Mouse (Mus musculus) neural tube, embryonic 15.5 days (tissue): ENCODE results near the gene Srbd1. TPM values are rescaled to one million over a fixed set of nuclear protein-coding genes. Genes with fewer than 3 reads are reported as not detected.

ENCODE experiments used
- ATAC-seq: fragments of 200-750 bp; cut with Nextera tagmentation; 2 replicates; pipeline ENCODE4 v1.8.0; 2017; ENCODE audit warnings: mild to moderate bottlenecking, moderate TSS enrichment, moderate library complexity; ENCODE audit not compliant: low FRiP score
- H3K27ac ChIP-seq: fragments of 300-500 bp; sonication (generic); replicated peaks from 2 replicates; pipeline ENCODE4 v1.5.1; 2015; ENCODE audit warnings: mild to moderate bottlenecking, inconsistent platforms
- H3K27me3 ChIP-seq: fragments of 300-500 bp; sonication (generic); replicated peaks from 2 replicates; pipeline ENCODE4 v1.6.1; 2015; ENCODE audit warnings: inconsistent platforms
- H3K36me3 ChIP-seq: fragments of 300-500 bp; sonication (generic); 2 replicates; pipeline ENCODE4 v1.6.1; 2015; ENCODE audit warnings: inconsistent platforms
- H3K4me1 ChIP-seq: fragments of 300-500 bp; sonication (generic); 2 replicates; pipeline ENCODE4 v1.6.1; 2015; ENCODE audit warnings: inconsistent platforms
- H3K4me2 ChIP-seq: fragments of 300-500 bp; sonication (generic); 2 replicates; pipeline ENCODE4 v1.6.1; 2015; ENCODE audit warnings: inconsistent platforms, mild to moderate bottlenecking, moderate library complexity
- H3K4me3 ChIP-seq: fragments of 300-500 bp; sonication (generic); replicated peaks from 2 replicates; pipeline ENCODE4 v1.5.1; 2015; ENCODE audit warnings: mild to moderate bottlenecking, inconsistent platforms
- H3K9ac ChIP-seq: fragments of 300-500 bp; sonication (generic); replicated peaks from 2 replicates; pipeline ENCODE4 v1.6.1; 2015; ENCODE audit warnings: mild to moderate bottlenecking, inconsistent platforms
- H3K9me3 ChIP-seq: fragments of 300-500 bp; sonication (generic); replicated peaks from 2 replicates; pipeline ENCODE4 v1.6.1; 2016; ENCODE audit warnings: inconsistent platforms
- WGBS: fragments of 180-500 bp; shearing (Covaris S2); methylation state at CpG from one replicate; pipeline ENCODE4 v1.1.7; 2015; ENCODE audit warnings: mixed read lengths; 5-methylcytosine and 5-hydroxymethylcytosine counted together
- polyA plus RNA-seq: library from polyadenylated mRNA; unstranded; fragments of >200 nt; fragmentation: Nextera tagmentation; extraction: Ambion mirVana; gene quantifications from 2 replicates; pipeline ENCODE4 v1.2.1, GENCODE M21; 2015

Gene Srbd1
- polyA plus RNA-seq, 1 experiment from 2014 or later: 13.9 TPM

GRCm38 (mm10) chr17:85974591-85974990 lies 170.4 kb downstream of the Srbd1 start:
- H3K4me3 ChIP-seq: no peak overlapping the region
- no peaks in the 10 kb centered on the region for H3K9me3 ChIP-seq
- H3K27me3 ChIP-seq: no peaks in the 10 kb centered on the region
- WGBS: 86% methylated on average over 8 of the region's 8 CpGs
- no peak overlapping the region for H3K4me2 ChIP-seq
- peaks cover 5% of the 10 kb centered on the region; the same call in 1 of the 2 replicates for H3K4me1 ChIP-seq
- no peak for ATAC-seq
- no peaks in the 10 kb centered on the region for H3K36me3 ChIP-seq
- no peak overlapping the region for H3K9ac ChIP-seq
- no peak overlapping the region for H3K27ac ChIP-seq

- Histone ChIP-seq H3K9ac (no peak overlapping the region), H3K27me3 (no peaks in the 10 kb centered on the region), H3K27ac (no peak overlapping the region), H3K4me3 (no peak overlapping the region), H3K9me3 (no peaks in the 10 kb centered on the region), H3K36me3 (no peaks in the 10 kb centered on the region), H3K4me2 (no peak overlapping the region), H3K4me1 (peaks cover 5% of the 10 kb centered on the region; the same call in 1 of the 2 replicates)
- 60% methylated on average over 4 of the region's 4 CpGs for WGBS
- no peak for ATAC-seq
Measured at GRCm38 (mm10) chr17:85971120-85971519, 173.9 kb downstream of the Srbd1 start.

GRCm38 (mm10) chr17:85961653-85962052 lies 183.3 kb downstream of the Srbd1 start:
- Histone ChIP-seq H3K4me3 (no peak overlapping the region), H3K4me1 (peaks cover 4% of the 10 kb centered on the region; the same call in 1 of the 2 replicates), H3K27ac (no peak overlapping the region), H3K9ac (no peak overlapping the region), H3K27me3 (no peaks in the 10 kb centered on the region), H3K36me3 (no peaks in the 10 kb centered on the region), H3K4me2 (no peak overlapping the region), H3K9me3 (no peaks in the 10 kb centered on the region)
- 74% methylated on average over 6 of the region's 6 CpGs for WGBS
- ATAC-seq: no peak

GRCm38 (mm10) chr17:85951771-85952170 lies 193.2 kb downstream of the Srbd1 start:
- Histone ChIP-seq H3K4me3 (no peak overlapping the region), H3K9me3 (no peaks in the 10 kb centered on the region), H3K4me1 (peaks cover 13% of the 10 kb centered on the region), H3K9ac (no peak overlapping the region), H3K4me2 (no peak overlapping the region), H3K27me3 (peaks cover 5% of the 10 kb centered on the region; the same call in 1 of the 2 replicates), H3K27ac (no peak overlapping the region), H3K36me3 (no peaks in the 10 kb centered on the region)
- ATAC-seq: no peak
- 77% methylated on average over 2 of the region's 2 CpGs for whole genome bisulfite sequencing

GRCm38 (mm10) chr17:85949919-85950505 lies 195.0 kb downstream of the Srbd1 start:
- no peak overlapping the region for H3K4me3 ChIP-seq
- H3K27ac ChIP-seq: no peak overlapping the region
- peak overlapping the region; percentile 21; the same call in 1 of the 2 replicates for H3K4me2 ChIP-seq
- 12% methylated on average over 14 of the region's 14 CpGs for WGBS
- no peaks in the 10 kb centered on the region for H3K36me3 ChIP-seq
- H3K27me3 ChIP-seq: peaks cover 6% of the 10 kb centered on the region; the same call in 1 of the 2 replicates
- ATAC-seq: peak; percentile 74
- H3K9me3 ChIP-seq: no peaks in the 10 kb centered on the region
- H3K9ac ChIP-seq: no peak overlapping the region
- peaks cover 13% of the 10 kb centered on the region for H3K4me1 ChIP-seq

- ATAC-seq: peak; percentile 28; the same call in 1 of the 2 replicates
- WGBS: 60% methylated on average over 11 of the region's 11 CpGs
Measured at GRCm38 (mm10) chr17:85948911-85949909, 195.8 kb downstream of the Srbd1 start.

GRCm38 (mm10) chr17:85944726-85945125 lies 200.2 kb downstream of the Srbd1 start:
- 85% methylated on average over 4 of the region's 4 CpGs for WGBS
- Histone ChIP-seq H3K27ac (no peak overlapping the region), H3K36me3 (no peaks in the 10 kb centered on the region), H3K9ac (no peak overlapping the region), H3K27me3 (peaks cover 9% of the 10 kb centered on the region; the same call in 1 of the 2 replicates), H3K4me1 (peaks cover 20% of the 10 kb centered on the region), H3K9me3 (no peaks in the 10 kb centered on the region), H3K4me3 (no peak overlapping the region), H3K4me2 (no peak overlapping the region)
- no peak for ATAC-seq

More at GRCm38 (mm10) chr17:85948911-85949909, 195.8 kb downstream of the Srbd1 start:
- Histone ChIP-seq H3K27ac (no peak overlapping the region), H3K4me1 (peaks cover 14% of the 10 kb centered on the region), H3K27me3 (peaks cover 9% of the 10 kb centered on the region; the same call in 1 of the 2 replicates), H3K4me3 (no peak overlapping the region), H3K4me2 (peak overlapping the region; percentile 21; the same call in 1 of the 2 replicates), H3K9ac (no peak overlapping the region), H3K36me3 (no peaks in the 10 kb centered on the region), H3K9me3 (no peaks in the 10 kb centered on the region)

- Histone ChIP-seq H3K9me3 (no peaks in the 10 kb centered on the region), H3K4me2 (peak overlapping the region; percentile 28), H3K27me3 (peaks cover 9% of the 10 kb centered on the region; the same call in 1 of the 2 replicates), H3K4me1 (peaks cover 15% of the 10 kb centered on the region), H3K36me3 (no peaks in the 10 kb centered on the region), H3K27ac (no peak overlapping the region), H3K4me3 (no peak overlapping the region), H3K9ac (no peak overlapping the region)
- ATAC-seq: peak; percentile 72; the same call in 1 of the 2 replicates
- 42% methylated on average over 12 of the region's 12 CpGs for WGBS
Measured at GRCm38 (mm10) chr17:85943994-85944640, 200.9 kb downstream of the Srbd1 start.

- no peaks in the 10 kb centered on the region for H3K36me3 ChIP-seq
- H3K9ac ChIP-seq: no peak overlapping the region
- H3K4me1 ChIP-seq: peaks cover 15% of the 10 kb centered on the region
- ATAC-seq: peak; percentile 63; the same call in 1 of the 2 replicates
- H3K27ac ChIP-seq: no peak overlapping the region
- no peaks in the 10 kb centered on the region for H3K9me3 ChIP-seq
- peaks cover 9% of the 10 kb centered on the region; the same call in 1 of the 2 replicates for H3K27me3 ChIP-seq
- H3K4me3 ChIP-seq: no peak overlapping the region
- H3K4me2 ChIP-seq: peak overlapping the region; percentile 28
- 24% methylated on average over 14 of the region's 14 CpGs for WGBS
Measured at GRCm38 (mm10) chr17:85943551-85943981, 201.4 kb downstream of the Srbd1 start.

GRCm38 (mm10) chr17:85943071-85943470 lies 201.9 kb downstream of the Srbd1 start:
- no peak for ATAC-seq

GRCm38 (mm10) chr17:85942123-85942522 lies 202.9 kb downstream of the Srbd1 start:
- Histone ChIP-seq H3K4me2 (no peak overlapping the region), H3K27ac (no peak overlapping the region), H3K27me3 (0 out of 2 replicates have a peak, but pooled peaks cover 8% of the 10 kb centered on the region), H3K4me1 (peaks cover 15% of the 10 kb centered on the region), H3K9ac (no peak overlapping the region), H3K36me3 (no peaks in the 10 kb centered on the region), H3K4me3 (no peak overlapping the region), H3K9me3 (no peaks in the 10 kb centered on the region)
- ATAC-seq: no peak
- WGBS: 94% methylated on average over 5 of the region's 5 CpGs

More at GRCm38 (mm10) chr17:85943071-85943470, 201.9 kb downstream of the Srbd1 start:
- 80% methylated on average over 5 of the region's 5 CpGs for WGBS
- peak overlapping the region; percentile 28; the same call in 1 of the 2 replicates for H3K4me2 ChIP-seq
- 0 out of 2 replicates have a peak, but pooled peaks cover 9% of the 10 kb centered on the region for H3K27me3 ChIP-seq
- H3K9ac ChIP-seq: no peak overlapping the region
- no peaks in the 10 kb centered on the region for H3K36me3 ChIP-seq
- H3K9me3 ChIP-seq: no peaks in the 10 kb centered on the region
- H3K27ac ChIP-seq: no peak overlapping the region
- H3K4me1 ChIP-seq: peaks cover 15% of the 10 kb centered on the region
- H3K4me3 ChIP-seq: no peak overlapping the region
